Mouse (Mus musculus): ENCODE results near the gene Atp2c1. TPM values are rescaled to one million over a fixed set of nuclear protein-coding genes. Genes with fewer than 3 reads are reported as not detected.

The Atp2c1 gene
- 56.2 and 59.1 TPM in 2 replicates for polyA plus RNA-seq (2015; fragmentation: Nextera tagmentation; extraction: Ambion mirVana)

- H3K9me3 ChIP-seq: no peaks in the 10 kb centered on the region
- H3K4me3 ChIP-seq: no peak within 1 kb of the TSS
- H3K27ac ChIP-seq: no peak within 1 kb of the TSS
- H3K27me3 ChIP-seq: no peaks in the 10 kb centered on the region
- peaks cover 16% of the 10 kb centered on the region for H3K4me1 ChIP-seq
- 88% methylated on average over 12 of the region's 12 CpGs for WGBS
- no peaks in the 10 kb centered on the region for H3K36me3 ChIP-seq
- no peak within 1 kb of the TSS for H3K4me2 ChIP-seq
- no peak for ATAC-seq (ENCODE audit: insufficient number of reproducible peaks, low FRiP score, low TSS enrichment, low read depth)
- H3K9ac ChIP-seq: no peak within 1 kb of the TSS
Observed at GRCm38 (mm10) chr9:105527219-105527618, at the start of gene Atp2c1. Gene Atp2c1 (minus strand): TSS chr9:105527319.

GRCm38 (mm10) chr9:105557452-105557851 lies 30.3 kb upstream of the Atp2c1 start:
- H3K4me2 ChIP-seq: no peak overlapping the region
- no peaks in the 10 kb centered on the region for H3K9me3 ChIP-seq
- H3K27me3 ChIP-seq: peaks cover 5% of the 10 kb centered on the region; the same call in 1 of the 2 replicates
- H3K36me3 ChIP-seq: no peaks in the 10 kb centered on the region
- H3K9ac ChIP-seq: no peak overlapping the region
- 82% methylated on average over 5 of the region's 5 CpGs for WGBS
- no peak for ATAC-seq (ENCODE audit: insufficient number of reproducible peaks, low FRiP score, low TSS enrichment, low read depth)
- H3K27ac ChIP-seq: no peak overlapping the region
- peaks cover 8% of the 10 kb centered on the region for H3K4me1 ChIP-seq
- no peak overlapping the region for H3K4me3 ChIP-seq

- peaks cover 5% of the 10 kb centered on the region; the same call in 1 of the 2 replicates for H3K27me3 ChIP-seq
- no peaks in the 10 kb centered on the region for H3K36me3 ChIP-seq
- WGBS: 60% methylated on average over 8 of the region's 8 CpGs
- H3K4me1 ChIP-seq: peaks cover 8% of the 10 kb centered on the region
- H3K27ac ChIP-seq: no peak overlapping the region
- H3K4me3 ChIP-seq: no peak overlapping the region
- H3K9me3 ChIP-seq: no peaks in the 10 kb centered on the region
- ATAC-seq (ENCODE audit: insufficient number of reproducible peaks, low FRiP score, low TSS enrichment, low read depth): no peak
- H3K4me2 ChIP-seq: no peak overlapping the region
- H3K9ac ChIP-seq: no peak overlapping the region
Observed at GRCm38 (mm10) chr9:105556141-105556735, 29.1 kb upstream of the Atp2c1 start.

- no peak for ATAC-seq (ENCODE audit: insufficient number of reproducible peaks, low FRiP score, low TSS enrichment, low read depth)
- Histone ChIP-seq H3K4me1 (peaks cover 8% of the 10 kb centered on the region), H3K27me3 (peaks cover 5% of the 10 kb centered on the region; the same call in 1 of the 2 replicates), H3K4me3 (peak overlapping the region; percentile 11; the same call in 1 of the 2 replicates), H3K9me3 (no peaks in the 10 kb centered on the region), H3K4me2 (peak overlapping the region; percentile 27), H3K9ac (no peak overlapping the region), H3K27ac (no peak overlapping the region), H3K36me3 (no peaks in the 10 kb centered on the region)
- WGBS: 55% methylated on average over 7 of the region's 7 CpGs
Observed at GRCm38 (mm10) chr9:105554439-105554807, 27.3 kb upstream of the Atp2c1 start.

- ATAC-seq (ENCODE audit: insufficient number of reproducible peaks, low FRiP score, low TSS enrichment, low read depth): no peak
- WGBS: 13% methylated on average over 24 of the region's 24 CpGs
- H3K9me3 ChIP-seq: no peaks in the 10 kb centered on the region
- H3K27ac ChIP-seq: no peak overlapping the region
- H3K9ac ChIP-seq: peak overlapping the region; percentile 14; the same call in 1 of the 2 replicates
- peak overlapping the region; percentile 11; the same call in 1 of the 2 replicates for H3K4me3 ChIP-seq
- H3K4me2 ChIP-seq: peak overlapping the region; percentile 27
- H3K27me3 ChIP-seq: peaks cover 5% of the 10 kb centered on the region; the same call in 1 of the 2 replicates
- H3K36me3 ChIP-seq: no peaks in the 10 kb centered on the region
- H3K4me1 ChIP-seq: peaks cover 8% of the 10 kb centered on the region
Observed at GRCm38 (mm10) chr9:105553629-105554438, 26.7 kb upstream of the Atp2c1 start.

- Histone ChIP-seq H3K9me3 (no peaks in the 10 kb centered on the region), H3K9ac (no peak overlapping the region), H3K36me3 (no peaks in the 10 kb centered on the region), H3K27ac (no peak overlapping the region), H3K27me3 (peaks cover 5% of the 10 kb centered on the region; the same call in 1 of the 2 replicates), H3K4me2 (no peak overlapping the region), H3K4me1 (peaks cover 8% of the 10 kb centered on the region), H3K4me3 (no peak overlapping the region)
- no peak for ATAC-seq (ENCODE audit: insufficient number of reproducible peaks, low FRiP score, low TSS enrichment, low read depth)
- 52% methylated on average over 4 of the region's 4 CpGs for WGBS
Observed at GRCm38 (mm10) chr9:105551407-105551806, 24.3 kb upstream of the Atp2c1 start.

- Histone ChIP-seq H3K4me2 (no peak overlapping the region), H3K4me3 (no peak overlapping the region), H3K9me3 (no peaks in the 10 kb centered on the region), H3K36me3 (no peaks in the 10 kb centered on the region), H3K4me1 (peaks cover 7% of the 10 kb centered on the region), H3K27ac (no peak overlapping the region), H3K9ac (no peak overlapping the region), H3K27me3 (peaks cover 5% of the 10 kb centered on the region; the same call in 1 of the 2 replicates)
- WGBS: 47% methylated on average over 6 of the region's 6 CpGs
- ATAC-seq (ENCODE audit: insufficient number of reproducible peaks, low FRiP score, low TSS enrichment, low read depth): no peak
Observed at GRCm38 (mm10) chr9:105549096-105549495, 22.0 kb upstream of the Atp2c1 start.

- Histone ChIP-seq H3K4me3 (no peak overlapping the region), H3K4me2 (no peak overlapping the region), H3K9ac (no peak overlapping the region), H3K27me3 (no peaks in the 10 kb centered on the region), H3K9me3 (no peaks in the 10 kb centered on the region), H3K4me1 (no peaks in the 10 kb centered on the region), H3K27ac (no peak overlapping the region), H3K36me3 (no peaks in the 10 kb centered on the region)
- no peak for ATAC-seq (ENCODE audit: insufficient number of reproducible peaks, low FRiP score, low TSS enrichment, low read depth)
- 83% methylated on average over 8 of the region's 8 CpGs for WGBS
Observed at GRCm38 (mm10) chr9:105544013-105544750, 17.1 kb upstream of the Atp2c1 start.

GRCm38 (mm10) chr9:105537473-105537872 lies 10.4 kb upstream of the Atp2c1 start:
- H3K4me2 ChIP-seq: no peak overlapping the region
- ATAC-seq (ENCODE audit: insufficient number of reproducible peaks, low FRiP score, low TSS enrichment, low read depth): no peak
- H3K27me3 ChIP-seq: no peaks in the 10 kb centered on the region
- 35% methylated on average over 8 of the region's 8 CpGs for WGBS
- no peaks in the 10 kb centered on the region for H3K9me3 ChIP-seq
- H3K4me3 ChIP-seq: no peak overlapping the region
- H3K36me3 ChIP-seq: no peaks in the 10 kb centered on the region
- H3K27ac ChIP-seq: no peak overlapping the region
- peaks cover 16% of the 10 kb centered on the region for H3K4me1 ChIP-seq
- H3K9ac ChIP-seq: no peak overlapping the region

- ATAC-seq (ENCODE audit: insufficient number of reproducible peaks, low FRiP score, low TSS enrichment, low read depth): no peak
- Histone ChIP-seq H3K4me1 (peaks cover 16% of the 10 kb centered on the region), H3K9ac (no peak overlapping the region), H3K4me3 (no peak overlapping the region), H3K4me2 (no peak overlapping the region), H3K9me3 (no peaks in the 10 kb centered on the region), H3K36me3 (no peaks in the 10 kb centered on the region), H3K27me3 (no peaks in the 10 kb centered on the region), H3K27ac (no peak overlapping the region)
- WGBS: 27% methylated on average over 10 of the region's 10 CpGs
Observed at GRCm38 (mm10) chr9:105536877-105537276, 9.8 kb upstream of the Atp2c1 start.

GRCm38 (mm10) chr9:105525355-105525754 lies 1.8 kb downstream of the Atp2c1 start:
- ATAC-seq (ENCODE audit: insufficient number of reproducible peaks, low FRiP score, low TSS enrichment, low read depth): no peak
- Histone ChIP-seq H3K4me3 (no peak overlapping the region), H3K9me3 (no peaks in the 10 kb centered on the region), H3K9ac (no peak overlapping the region), H3K4me2 (no peak overlapping the region), H3K36me3 (no peaks in the 10 kb centered on the region), H3K27ac (no peak overlapping the region), H3K4me1 (peaks cover 26% of the 10 kb centered on the region), H3K27me3 (no peaks in the 10 kb centered on the region)
- 60% methylated on average over 4 of the region's 4 CpGs for WGBS

GRCm38 (mm10) chr9:105523038-105523437 lies 4.1 kb downstream of the Atp2c1 start:
- no peaks in the 10 kb centered on the region for H3K9me3 ChIP-seq

More at GRCm38 (mm10) chr9:105523038-105523437, 4.1 kb downstream of the Atp2c1 start:
- H3K36me3 ChIP-seq: no peaks in the 10 kb centered on the region
- H3K27me3 ChIP-seq: no peaks in the 10 kb centered on the region
- H3K27ac ChIP-seq: no peak overlapping the region
- 30% methylated on average over 2 of the region's 2 CpGs for WGBS
- no peak for ATAC-seq (ENCODE audit: insufficient number of reproducible peaks, low FRiP score, low TSS enrichment, low read depth)
- no peak overlapping the region for H3K4me2 ChIP-seq
- no peak overlapping the region for H3K4me3 ChIP-seq
- H3K4me1 ChIP-seq: peaks cover 26% of the 10 kb centered on the region
- H3K9ac ChIP-seq: no peak overlapping the region

Data from limb, embryonic 15.5 days (tissue).